Mouse (Mus musculus): Measurements from ENCODE around the gene Alox5. TPM values are rescaled to one million over a fixed set of nuclear protein-coding genes. Genes with fewer than 3 reads are reported as not detected.

Alox5 gene
- total RNA-seq, 2 experiments from 2014 or later: 1.6 to 3.0 TPM

DNA sequence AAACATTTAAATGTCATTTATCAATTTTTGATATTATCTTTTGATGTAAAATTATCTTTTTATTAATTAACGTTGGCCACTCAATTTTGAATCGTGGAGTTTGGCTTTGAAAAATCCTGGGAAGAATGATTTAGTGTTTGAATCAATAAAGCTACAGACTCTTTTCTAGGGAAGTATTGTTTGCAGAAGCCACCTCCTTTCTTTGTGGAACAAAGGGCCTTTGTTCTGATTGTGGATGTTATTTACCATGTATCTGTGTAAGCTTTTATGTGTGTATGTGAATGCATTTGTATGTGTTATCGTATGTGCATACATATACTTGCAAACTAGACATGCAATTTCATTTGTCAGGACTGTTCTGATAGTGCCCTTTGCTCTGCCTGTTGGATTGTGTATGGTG is 74.5 kb downstream of the Alox5 start:
- no peak for DNase-seq (ENCODE audit: low spot score in 2 of 2)

DNA sequence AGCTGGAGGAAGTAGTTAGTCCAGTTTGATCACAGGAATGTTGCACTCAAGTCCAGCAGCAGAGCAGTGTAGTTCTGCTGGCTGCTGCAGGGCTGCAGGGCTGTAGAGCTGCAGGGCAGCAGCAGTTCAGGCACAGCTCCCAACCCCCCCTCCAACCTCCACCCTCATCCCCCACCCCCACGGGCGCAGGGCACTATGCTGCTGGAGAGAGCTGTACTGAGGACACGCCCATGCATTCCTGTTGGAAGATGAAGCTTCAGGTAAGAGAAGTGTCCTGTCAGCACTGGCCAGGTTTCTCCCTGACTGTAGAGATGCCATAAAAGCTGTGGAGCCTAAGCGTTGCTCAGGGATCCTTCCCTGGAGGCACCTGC is 74.9 kb downstream of the Alox5 start:
- DNase-seq (ENCODE audit: low spot score in 2 of 2): no peak

DNA sequence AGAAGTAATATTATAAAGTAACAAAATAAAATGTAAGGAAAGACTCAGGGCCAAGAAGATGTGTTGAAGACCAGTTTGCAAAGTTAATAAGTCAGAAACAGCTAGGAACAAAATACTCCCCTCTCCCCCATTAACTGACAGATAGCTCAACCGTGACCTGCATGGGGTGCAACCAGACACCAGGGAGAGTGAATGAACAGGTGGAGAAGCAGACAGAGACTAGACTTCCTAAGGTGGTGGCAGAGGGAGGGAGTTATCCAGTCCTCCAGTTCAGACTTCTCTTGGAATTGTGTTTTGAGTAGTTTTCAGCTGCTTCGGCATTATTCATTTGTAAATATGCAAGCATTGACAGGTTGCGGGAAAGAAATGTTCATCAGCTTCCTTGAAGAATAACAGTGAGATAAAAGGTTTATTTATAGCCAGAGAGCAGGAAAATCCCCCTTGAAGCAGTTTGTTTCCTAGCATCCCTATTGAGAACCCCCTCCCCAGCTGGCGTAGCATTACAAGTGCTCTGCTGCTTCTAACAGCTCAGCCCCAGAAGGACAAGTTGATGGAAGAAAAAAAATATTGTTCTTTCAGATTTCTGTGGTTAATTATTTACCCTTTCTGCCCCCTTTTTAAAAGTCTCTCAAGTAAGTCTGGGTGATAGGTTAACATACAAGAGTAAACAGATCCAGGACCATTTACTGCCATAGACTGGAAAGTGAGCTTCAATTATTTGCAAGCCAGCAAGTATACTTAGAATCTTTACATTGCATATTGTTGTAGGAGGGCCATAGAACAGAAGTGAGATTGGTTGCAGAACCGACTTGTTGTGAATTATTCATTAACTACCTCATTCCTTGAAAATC is 75.6 kb downstream of the Alox5 start:
- DNase-seq (ENCODE audit: low spot score in 2 of 2): no peak

- DNase-seq (ENCODE audit: low spot score in 2 of 2): no peak
Observed at GRCm38 (mm10) chr6:116383582-116383981, 77.4 kb downstream of the Alox5 start.

- no peak for DNase-seq (ENCODE audit: low spot score in 2 of 2)
Observed at GRCm38 (mm10) chr6:116381605-116382004, 79.4 kb downstream of the Alox5 start.

DNA sequence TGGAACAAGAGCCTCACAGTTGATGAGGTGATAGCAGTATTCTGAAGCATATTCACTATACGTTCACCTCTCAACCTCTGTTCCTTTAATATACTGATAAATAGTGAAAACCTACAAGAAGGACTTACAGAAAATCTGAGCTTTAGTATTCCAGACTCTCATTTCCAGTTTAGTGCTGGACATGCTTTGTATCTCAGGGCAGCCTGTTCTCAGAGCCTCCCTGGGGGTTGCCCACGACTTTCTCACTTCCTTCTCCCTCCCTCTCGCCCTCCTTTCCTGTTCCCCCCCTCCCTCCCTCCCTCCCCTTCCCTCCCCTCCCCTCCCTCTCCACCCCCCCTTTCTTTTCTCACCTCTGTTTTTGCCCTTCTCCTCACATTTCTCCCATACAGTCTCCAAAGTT is 80.8 kb downstream of the Alox5 start:
- no peak for DNase-seq (ENCODE audit: low spot score in 2 of 2)

DNA sequence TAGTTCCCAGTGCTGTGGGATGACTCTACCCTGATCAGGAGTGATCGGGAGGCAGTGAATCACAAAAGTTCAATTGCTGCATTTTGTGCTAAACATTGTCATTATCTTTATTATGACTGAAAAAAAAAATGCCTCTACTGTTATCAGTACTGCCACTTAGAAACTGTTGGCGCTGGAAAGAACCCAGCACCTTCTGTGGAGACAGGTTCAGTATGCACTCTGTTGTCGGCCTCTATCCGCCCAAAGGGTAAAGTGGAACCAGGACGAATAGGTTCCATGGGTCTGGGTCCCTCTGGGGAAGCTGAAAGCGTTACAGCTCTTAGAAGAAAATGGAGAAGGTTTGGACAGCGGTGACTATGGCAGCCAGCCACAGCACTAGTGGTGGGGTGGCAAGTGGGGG is 82.1 kb downstream of the Alox5 start:
- DNase-seq (ENCODE audit: low spot score in 2 of 2): no peak

GRCm38 (mm10) chr6:116374618-116375017 is 86.4 kb downstream of the Alox5 start:
- DNase-seq (ENCODE audit: low spot score in 2 of 2): no peak

- DNase-seq (ENCODE audit: low spot score in 2 of 2): no peak
Observed at GRCm38 (mm10) chr6:116374136-116374535, 86.8 kb downstream of the Alox5 start.

DNA sequence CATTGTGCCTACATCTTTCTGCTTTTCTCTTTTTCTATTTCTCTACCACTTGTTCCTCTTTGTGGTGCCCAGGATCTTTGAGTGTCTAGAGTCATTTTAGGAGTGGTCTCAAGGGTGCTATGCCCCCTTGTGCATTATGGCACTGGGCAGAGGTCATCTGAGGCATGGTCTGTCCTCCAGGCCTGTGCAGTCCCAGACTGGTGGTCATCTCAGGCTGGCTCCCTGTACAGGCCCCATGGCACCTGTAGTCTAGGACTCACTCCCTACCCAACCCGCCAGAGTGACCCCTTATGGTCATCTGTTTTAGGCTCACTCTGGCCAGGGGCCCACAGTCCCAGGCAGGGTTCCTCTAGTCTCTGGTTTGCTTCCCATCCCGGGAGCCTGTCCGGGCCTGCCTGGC is 89.5 kb downstream of the Alox5 start:
- DNase-seq (ENCODE audit: low spot score in 2 of 2): no peak

GRCm38 (mm10) chr6:116370216-116370976 is 90.6 kb downstream of the Alox5 start:
- DNase-seq (ENCODE audit: low spot score in 2 of 2): no peak

DNA sequence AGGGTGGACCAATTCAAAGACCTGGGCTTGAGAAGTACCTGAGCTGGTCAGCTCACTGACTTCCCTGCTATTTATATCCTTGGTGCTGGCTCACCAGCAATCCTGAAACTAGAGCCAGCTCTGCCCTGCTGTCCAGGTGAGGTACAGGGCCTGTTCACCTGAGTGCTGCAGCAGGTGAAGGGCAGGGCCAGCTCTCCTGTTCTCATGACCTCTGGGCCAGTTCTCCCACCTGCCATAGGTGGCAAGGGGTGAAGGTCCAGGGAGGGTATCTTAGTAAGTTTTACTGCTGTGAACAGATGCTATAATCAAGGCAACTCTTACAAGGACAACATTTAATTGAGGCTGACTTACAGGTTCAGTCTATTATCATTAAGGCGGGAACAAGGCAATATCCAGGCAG is 91.2 kb downstream of the Alox5 start:
- no peak for DNase-seq (ENCODE audit: low spot score in 2 of 2)

GRCm38 (mm10) chr6:116367971-116368370 is 93.0 kb downstream of the Alox5 start:
- DNase-seq (ENCODE audit: low spot score in 2 of 2): no peak

DNA sequence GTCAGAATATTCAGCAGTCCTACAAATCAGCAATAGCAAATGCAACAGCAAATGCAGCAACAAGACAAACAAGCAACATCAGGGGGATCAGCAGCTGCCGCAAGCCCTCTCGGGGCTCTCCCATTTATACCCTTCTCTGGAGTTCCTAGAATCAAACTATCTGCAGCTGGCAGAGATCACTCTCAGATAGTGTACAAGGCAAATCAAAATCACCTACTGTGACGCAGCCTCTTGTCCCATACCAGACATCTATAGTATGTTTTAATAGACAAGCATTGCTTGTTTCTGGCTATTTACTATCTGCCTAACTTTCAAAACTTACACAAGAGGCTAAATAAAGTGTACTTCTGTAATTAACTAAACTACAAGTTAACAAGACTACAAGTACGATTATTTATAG is 99.0 kb downstream of the Alox5 start:
- DNase-seq (ENCODE audit: low spot score in 2 of 2): no peak

GRCm38 (mm10) chr6:116361463-116361862 is 99.5 kb downstream of the Alox5 start:
- DNase-seq (ENCODE audit: low spot score in 2 of 2): no peak

Other genes with a start within 250 kb of the Alox5 start
- gene Zfand4, start 197.0 kb downstream of the Alox5 start, total RNA-seq (2021): under 1 TPM; 0.58 to 0.76 TPM
- 10 to 100 TPM; 59.6 to 76.5 TPM for gene March8, start 123.2 kb downstream of the Alox5 start, total RNA-seq (2021)
- not detected for gene Olfr211, start 27.9 kb upstream of the Alox5 start, total RNA-seq (2021)
- not detected for gene Olfr212, start 45.3 kb upstream of the Alox5 start, total RNA-seq (2021)
- gene Olfr213, start 77.3 kb upstream of the Alox5 start, total RNA-seq (2021): not detected
- 1 to 10 TPM; 3.6 to 4.0 TPM for gene Gm5580, start 90.0 kb upstream of the Alox5 start, total RNA-seq (2021)
- not detected for gene Olfr214, start 93.1 kb upstream of the Alox5 start, total RNA-seq (2021)
- gene Olfr215, start 123.0 kb upstream of the Alox5 start, total RNA-seq (2021): not detected
- 10 to 100 TPM; 14.5 to 21.8 TPM for gene Zfp422, start 167.8 kb upstream of the Alox5 start, total RNA-seq (2021)
- 10 to 100 TPM; 10.1 to 23.1 TPM for gene Depp1, start 189.4 kb upstream of the Alox5 start, total RNA-seq (2021)
- 1 to 10 TPM; 3.6 to 5.4 TPM for gene Rassf4, start 212.8 kb upstream of the Alox5 start, total RNA-seq (2021)